Mouse (Mus musculus) midbrain, embryonic 10.5 days (tissue): ENCODE measurements around the gene Gpr137b. TPM values are rescaled to one million over a fixed set of nuclear protein-coding genes. Genes with fewer than 3 reads are reported as not detected.
A peak's percentile ranks its signal among the peaks of the same experiment; 100 is the strongest.
"Not testable (repeated sequence)": the region's sequence is repeated elsewhere in the genome, so short reads cannot be mapped to it uniquely, and the experiment has no call there.

Source experiments
- DNase-seq: peaks from one replicate; pipeline ENCODE4 v3.0.0-alpha.2; 2017; ENCODE audit warnings: low spot score
- H3K27ac ChIP-seq: fragments of 300-500 bp; sonication (generic); replicated peaks from 2 replicates; pipeline ENCODE4 v1.5.1; 2016; ENCODE audit warnings: mild to moderate bottlenecking
- H3K27me3 ChIP-seq: fragments of 300-500 bp; sonication (generic); 2 replicates; pipeline ENCODE4 v1.6.1; 2016; ENCODE audit warnings: low read depth, mild to moderate bottlenecking; ENCODE audit not compliant: poor library complexity, severe bottlenecking
- H3K36me3 ChIP-seq: fragments of 300-500 bp; sonication (generic); 2 replicates; pipeline ENCODE4 v1.6.1; 2016; ENCODE audit warnings: mild to moderate bottlenecking, moderate library complexity
- H3K4me1 ChIP-seq: fragments of 300-500 bp; sonication (generic); 2 replicates; pipeline ENCODE4 v1.6.1; 2016
- H3K4me3 ChIP-seq: fragments of 300-500 bp; sonication (generic); 2 replicates; pipeline ENCODE4 v1.5.1; 2016; ENCODE audit warnings: mild to moderate bottlenecking, moderate library complexity
- H3K9me3 ChIP-seq: fragments of 300-500 bp; sonication (generic); replicated peaks from 2 replicates; pipeline ENCODE4 v1.6.1; 2016; ENCODE audit warnings: mild to moderate bottlenecking
- WGBS: fragments of 180-500 bp; shearing (Covaris S2); methylation state at CpG from one replicate; pipeline ENCODE4 v1.1.7; 2016; 5-methylcytosine and 5-hydroxymethylcytosine counted together
- polyA plus RNA-seq: library from polyadenylated mRNA; unstranded; fragments of >200 nt; fragmentation: Nextera tagmentation; extraction: Ambion mirVana; gene quantifications from 2 replicates; pipeline ENCODE4 v1.2.1, GENCODE M21; 2016

The Gpr137b gene
- polyA plus RNA-seq, 1 experiment from 2014 or later: 24.0 TPM

DNA sequence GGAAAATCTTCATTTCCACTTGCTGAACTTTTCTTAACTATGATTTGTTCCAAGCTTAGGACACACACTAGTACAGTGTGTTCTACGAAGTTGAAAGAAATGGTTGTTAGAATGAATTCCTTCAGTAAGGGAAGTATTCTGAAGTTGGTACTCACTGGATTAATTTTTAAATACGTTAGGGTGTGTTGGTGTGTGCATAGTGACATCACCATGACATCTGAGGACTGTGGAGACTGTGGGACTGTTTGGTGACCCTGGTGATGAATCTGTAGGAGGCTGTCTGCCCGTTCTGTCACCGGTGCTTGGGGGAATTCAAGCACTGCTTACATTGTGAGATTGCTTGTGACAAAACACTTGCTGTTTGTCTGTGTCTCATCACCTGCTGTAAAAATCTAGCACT lies 41.7 kb downstream of the Gpr137b start:
- not testable (repeated sequence) for H3K4me1 ChIP-seq, DNase-seq, H3K36me3 ChIP-seq, H3K27me3 ChIP-seq, H3K9me3 ChIP-seq, H3K27ac ChIP-seq, H3K4me3 ChIP-seq
- 88% methylated on average over 4 of the region's 4 CpGs for WGBS

- not testable (repeated sequence) for H3K4me3 ChIP-seq, H3K4me1 ChIP-seq, DNase-seq, H3K9me3 ChIP-seq, H3K36me3 ChIP-seq, H3K27ac ChIP-seq, H3K27me3 ChIP-seq
- WGBS: 93% methylated on average over 7 of the region's 7 CpGs
Observed at GRCm38 (mm10) chr13:13350681-13351080, 43.1 kb downstream of the Gpr137b start.

DNA sequence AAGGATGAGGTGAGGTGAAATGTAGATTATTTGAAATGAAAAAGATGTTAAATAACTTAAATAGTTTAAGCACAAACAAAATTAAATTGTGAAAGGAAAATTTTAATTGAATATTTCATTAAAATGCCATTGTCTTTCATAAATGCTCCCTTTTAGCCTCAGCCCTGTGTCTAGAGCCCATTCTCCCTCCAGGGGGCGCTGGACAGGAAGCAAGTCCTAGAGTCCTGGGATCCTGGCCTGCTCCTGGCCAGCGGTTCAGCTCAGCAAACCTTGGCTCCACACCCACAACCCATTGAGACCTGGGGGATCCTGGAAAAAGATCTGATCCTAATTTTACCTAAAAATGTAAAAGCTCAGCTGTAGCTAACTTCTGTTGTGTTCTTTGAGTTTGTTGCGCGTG lies 44.5 kb downstream of the Gpr137b start:
- Histone ChIP-seq H3K9me3 (no peaks in the 10 kb centered on the region), H3K36me3 (no peaks in the 10 kb centered on the region), H3K4me1 (no peaks in the 10 kb centered on the region), H3K27me3 (no peaks in the 10 kb centered on the region), H3K4me3 (no peak overlapping the region), H3K27ac (no peak overlapping the region)
- DNase-seq: peak; percentile 14
- 67% methylated on average over 4 of the region's 4 CpGs for WGBS

- H3K4me3 ChIP-seq, H3K27ac ChIP-seq, H3K9me3 ChIP-seq, DNase-seq, H3K36me3 ChIP-seq, H3K4me1 ChIP-seq, H3K27me3 ChIP-seq: not testable (repeated sequence)
- 39% methylated on average over 12 of the region's 12 CpGs for WGBS
Observed at GRCm38 (mm10) chr13:13347634-13348412, 46.0 kb downstream of the Gpr137b start.

DNA sequence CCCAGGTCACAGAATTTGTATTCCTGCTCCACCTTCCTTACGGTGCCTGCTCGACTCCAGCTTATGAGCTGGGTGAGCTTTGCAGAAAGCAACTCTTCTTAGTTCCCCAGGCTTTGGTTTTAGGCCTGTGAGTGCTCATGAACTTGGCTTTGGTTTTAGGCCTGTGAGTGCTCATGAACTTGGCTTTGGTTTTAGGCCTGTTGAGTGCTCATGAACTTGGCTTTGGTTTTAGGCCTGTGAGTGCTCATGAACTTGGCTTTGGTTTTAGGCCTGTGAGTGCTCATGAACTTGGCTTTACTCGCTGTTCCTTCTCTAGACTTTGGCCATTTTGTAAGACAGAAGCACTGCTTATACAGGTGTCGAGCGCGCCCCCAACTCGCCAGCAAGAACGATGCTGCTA lies 56.5 kb downstream of the Gpr137b start:
- H3K9me3 ChIP-seq, H3K4me1 ChIP-seq, H3K27ac ChIP-seq, H3K36me3 ChIP-seq, H3K27me3 ChIP-seq, H3K4me3 ChIP-seq, DNase-seq: not testable (repeated sequence)
- WGBS: 88% methylated on average over 8 of the region's 8 CpGs

DNA sequence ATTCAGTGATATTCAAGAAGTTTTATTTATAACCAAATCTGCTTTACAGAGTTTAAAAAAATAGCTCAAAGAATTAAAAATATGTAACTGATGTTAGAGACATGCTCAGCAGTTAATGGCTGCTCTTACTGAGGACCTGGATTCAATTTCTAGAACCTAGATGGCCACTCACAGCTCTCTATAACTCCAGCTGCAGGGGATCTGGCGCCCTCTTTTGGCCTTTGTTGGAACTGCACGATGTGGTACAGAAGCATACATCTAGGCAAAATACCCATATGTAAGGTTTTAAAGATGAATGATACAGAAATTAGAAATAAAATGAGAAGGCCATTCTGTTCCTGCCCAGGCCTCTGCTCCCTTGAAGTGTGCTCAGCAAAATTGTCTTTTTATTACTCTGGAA lies 64.9 kb downstream of the Gpr137b start:
- DNase-seq: peak; percentile 41
- 2% methylated on average over 2 of the region's 2 CpGs for WGBS
- Histone ChIP-seq H3K9me3 (no peaks in the 10 kb centered on the region), H3K4me1 (no peaks in the 10 kb centered on the region), H3K4me3 (no peak overlapping the region), H3K36me3 (no peaks in the 10 kb centered on the region), H3K27ac (no peak overlapping the region), H3K27me3 (no peaks in the 10 kb centered on the region)

Other genes with a start within 250 kb of the Gpr137b start
- not detected in 2 replicates for gene Prl2c5, start 211.3 kb downstream of the Gpr137b start, polyA plus RNA-seq
- 38.3 and 49.5 TPM in 2 replicates for gene Nid1, start 43.5 kb upstream of the Gpr137b start, polyA plus RNA-seq
- gene Lyst, start 196.4 kb upstream of the Gpr137b start, polyA plus RNA-seq: 1.9 and 3.3 TPM in 2 replicates